Mouse (Mus musculus) embryonic fibroblast, embryonic 13.5 days (primary cell): ENCODE data around the gene Ppfibp2.

ENCODE experiments used
- CTCF ChIP-seq: IDR thresholded peaks from 2 replicates; pipeline ENCODE4 v1.5.1; 2011; ENCODE audit warnings: mild to moderate bottlenecking, control low read depth, low read length, moderate library complexity, borderline replicate concordance; ENCODE audit not compliant: insufficient read depth
- POLR2A ChIP-seq: IDR thresholded peaks from 2 replicates; pipeline ENCODE4 v1.6.1; 2011; ENCODE audit warnings: low read depth, mild to moderate bottlenecking, control low read depth, low read length, moderate library complexity

GRCm38 (mm10) chr7:107637398-107637797 is 42.4 kb downstream of the Ppfibp2 start:
- TF ChIP-seq POLR2A, result no peak
- TF ChIP-seq CTCF, result no peak
